Mouse (Mus musculus) bone marrow, adult 2 months (tissue): ENCODE measurements around the gene Atn1. TPM values are rescaled to one million over a fixed set of nuclear protein-coding genes. Genes with fewer than 3 reads are reported as not detected.
A peak's percentile ranks its signal among the peaks of the same experiment; 100 is the strongest.

Experiments
- H3K27ac ChIP-seq: fragments of 200-500 bp; 2 replicates; pipeline ENCODE4 v1.5.1; 2012; ENCODE audit warnings: low read depth, mild to moderate bottlenecking, control low read depth, inconsistent platforms, low read length; ENCODE audit not compliant: control insufficient read depth, poor library complexity, insufficient read depth
- H3K4me1 ChIP-seq: fragments of 200-500 bp; 2 replicates; pipeline ENCODE4 v1.6.1; 2011; ENCODE audit warnings: low read length; ENCODE audit not compliant: control insufficient read depth, insufficient read depth
- H3K4me3 ChIP-seq: fragments of 200-500 bp; replicated peaks from 2 replicates; pipeline ENCODE3; 2011; ENCODE audit warnings: mild to moderate bottlenecking, low read depth, low read length, control low read depth; ENCODE audit not compliant: control insufficient read depth
- CTCF ChIP-seq: fragments of 200-500 bp; IDR thresholded peaks from 2 replicates; pipeline ENCODE4 v1.5.1; 2011; ENCODE audit warnings: low read length, control low read depth; ENCODE audit not compliant: control insufficient read depth, insufficient read depth
- POLR2A ChIP-seq: fragments of 200-500 bp; IDR thresholded peaks from 2 replicates; pipeline ENCODE4 v1.6.1; 2011; ENCODE audit warnings: low read depth, mild to moderate bottlenecking, control low read depth, low read length, borderline replicate concordance; ENCODE audit not compliant: control insufficient read depth
- WGBS: fragments of 180-500 bp; shearing (Covaris S2); methylation state at CpG from one replicate; pipeline ENCODE4 v1.1.7; 2018; 5-methylcytosine and 5-hydroxymethylcytosine counted together
- polyA plus RNA-seq: library from polyadenylated mRNA; stranded (reverse); fragments of >200 nt; gene quantifications from 2 replicates; pipeline ENCODE4 v1.2.4, GENCODE M21; 2011; ENCODE audit warnings: low replicate concordance; ENCODE audit not compliant: missing spikeins, insufficient read depth, insufficient read length

Gene Atn1
- polyA plus RNA-seq, 1 experiment: 19.1 TPM

GRCm38 (mm10) chr6:124701338-124701737 lies 55.0 kb downstream of the Atn1 start:
- WGBS: 90% methylated on average over 8 of the region's 8 CpGs
- H3K4me1 ChIP-seq: no peaks in the 10 kb centered on the region
- H3K4me3 ChIP-seq: no peak overlapping the region
- TF ChIP-seq CTCF (peak; percentile 23; the same call in 1 of the 2 replicates), POLR2A (no peak)
- no peak overlapping the region for H3K27ac ChIP-seq

DNA sequence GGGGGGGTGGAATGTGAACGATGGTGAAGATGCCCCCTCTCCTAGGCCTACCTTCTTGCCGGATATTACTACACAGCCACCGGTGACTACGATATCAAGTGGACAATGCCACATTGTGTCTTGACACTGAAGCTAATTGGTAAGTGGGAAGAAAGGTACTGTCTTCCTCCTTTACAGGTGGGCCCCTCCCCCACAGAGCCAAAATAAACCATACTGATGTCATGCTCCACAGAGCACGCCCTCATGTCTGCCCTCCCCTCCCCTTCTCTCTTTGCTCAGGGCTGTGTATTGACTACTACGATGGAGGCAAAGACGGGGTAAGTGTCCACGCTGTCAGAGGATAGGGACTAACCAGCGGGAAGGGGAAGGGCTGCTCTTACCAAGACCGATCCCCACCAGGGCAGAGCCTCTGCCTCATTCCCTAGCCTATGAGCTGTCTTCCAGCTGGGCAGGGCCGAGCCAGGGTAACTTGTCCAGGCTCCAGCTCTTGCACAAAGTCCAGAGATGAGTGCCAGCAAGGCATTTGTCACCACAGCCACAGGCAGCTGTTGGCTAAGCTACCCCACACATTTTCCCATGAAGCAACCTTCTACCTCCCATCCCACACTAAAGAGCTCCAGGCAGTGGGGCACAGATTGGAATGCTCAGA lies 56.2 kb downstream of the Atn1 start:
- no peaks in the 10 kb centered on the region for H3K4me1 ChIP-seq
- H3K27ac ChIP-seq: no peak overlapping the region
- 92% methylated on average over 11 of the region's 11 CpGs for WGBS
- H3K4me3 ChIP-seq: no peak overlapping the region
- TF ChIP-seq CTCF (no peak), POLR2A (no peak)

DNA sequence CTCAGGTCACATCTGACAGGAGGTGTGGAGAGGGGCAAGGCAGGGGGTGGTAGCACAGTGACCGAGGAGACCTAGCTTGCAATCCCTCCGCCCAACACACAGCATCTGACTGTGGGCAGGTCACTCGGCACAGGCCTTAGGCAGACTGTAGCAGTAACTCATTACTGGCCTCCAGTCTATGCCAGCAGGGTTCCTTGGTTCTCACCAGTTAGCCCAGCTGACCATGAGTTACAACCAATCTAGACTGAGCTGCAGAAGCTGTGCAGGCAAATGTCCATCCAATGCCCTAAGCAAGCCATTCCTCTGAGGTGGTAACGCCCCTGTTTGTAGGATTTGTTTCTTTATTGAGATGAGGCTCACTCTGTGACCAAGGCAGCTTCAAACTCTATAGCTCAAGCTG lies 57.0 kb downstream of the Atn1 start:
- Histone ChIP-seq H3K27ac (no peak overlapping the region), H3K4me3 (no peak overlapping the region), H3K4me1 (no peaks in the 10 kb centered on the region)
- WGBS: 97% methylated on average over 4 of the region's 4 CpGs
- TF ChIP-seq POLR2A (no peak), CTCF (no peak)

GRCm38 (mm10) chr6:124698751-124699150 lies 57.6 kb downstream of the Atn1 start:
- TF ChIP-seq POLR2A (no peak), CTCF (no peak)
- Histone ChIP-seq H3K27ac (no peak overlapping the region), H3K4me1 (no peaks in the 10 kb centered on the region), H3K4me3 (no peak overlapping the region)
- WGBS: 91% methylated on average over 6 of the region's 6 CpGs

- no peak for TF ChIP-seq POLR2A
- TF ChIP-seq CTCF: no peak
- H3K4me1 ChIP-seq: no peaks in the 10 kb centered on the region
- H3K4me3 ChIP-seq: no peak overlapping the region
- H3K27ac ChIP-seq: no peak overlapping the region
- 88% methylated on average over 7 of the region's 7 CpGs for WGBS
These were observed 59.7 kb downstream of the Atn1 start for GRCm38 (mm10) chr6:124696441-124697150.

DNA sequence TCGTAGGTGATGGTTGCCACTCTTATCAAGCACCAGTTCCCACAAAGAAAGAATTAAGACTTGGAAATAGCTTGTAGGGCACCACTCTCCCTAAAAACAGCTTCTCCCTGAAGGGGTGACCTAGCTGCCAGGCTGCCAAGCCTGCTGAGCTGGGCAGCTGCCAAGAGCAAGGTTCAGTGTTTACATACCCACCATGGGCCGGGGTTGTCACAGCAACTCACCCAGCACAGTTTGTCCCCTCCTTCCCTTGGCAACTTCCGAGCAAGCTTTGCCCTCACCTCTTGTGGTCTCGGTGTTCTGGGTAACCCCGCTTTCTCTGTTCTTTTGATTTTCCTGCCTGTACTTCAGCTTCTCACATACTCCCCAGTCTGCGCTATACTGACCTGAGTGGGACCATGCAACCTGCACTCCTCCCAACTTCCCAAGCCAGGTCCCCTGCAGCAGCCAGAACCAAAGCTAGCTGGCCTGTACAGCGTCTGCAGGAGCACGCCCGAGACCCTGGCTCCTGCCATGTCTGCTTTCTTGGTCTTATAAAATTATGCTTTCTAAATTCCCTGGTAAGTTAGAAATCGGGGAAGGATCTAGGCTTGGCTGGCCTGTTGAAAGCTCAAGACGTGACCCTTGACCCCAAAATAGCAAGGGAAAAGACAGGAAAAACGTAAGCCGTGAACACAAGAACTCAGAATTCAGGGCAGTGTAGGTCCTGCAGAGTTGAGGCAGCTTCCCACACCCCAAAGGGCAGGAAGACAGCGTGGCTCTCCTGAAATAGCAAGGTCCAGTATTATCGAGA lies 62.0 kb downstream of the Atn1 start:
- H3K4me3 ChIP-seq: no peak overlapping the region
- no peaks in the 10 kb centered on the region for H3K4me1 ChIP-seq
- TF ChIP-seq POLR2A (no peak), CTCF (no peak)
- H3K27ac ChIP-seq: no peak overlapping the region
- 66% methylated on average over 15 of the region's 15 CpGs for WGBS

GRCm38 (mm10) chr6:124693243-124693981 lies 62.9 kb downstream of the Atn1 start:
- Histone ChIP-seq H3K4me1 (no peaks in the 10 kb centered on the region), H3K4me3 (no peak overlapping the region), H3K27ac (no peak overlapping the region)
- 58% methylated on average over 15 of the region's 15 CpGs for WGBS
- TF ChIP-seq POLR2A (no peak), CTCF (no peak)

Other genes with a start within 250 kb of the Atn1 start
- gene C1ra, start 244.1 kb downstream of the Atn1 start, polyA plus RNA-seq: 4.5 and 8.9 TPM in 2 replicates
- gene C1s1, start 214.2 kb downstream of the Atn1 start, polyA plus RNA-seq: 5.2 and 6.6 TPM in 2 replicates
- gene C1rb, start 186.2 kb downstream of the Atn1 start, polyA plus RNA-seq: not detected in 2 replicates
- gene C1s2, start 120.4 kb downstream of the Atn1 start, polyA plus RNA-seq: not detected in 2 replicates
- 67.0 and 77.5 TPM in 2 replicates for gene Lpcat3, start 93.5 kb downstream of the Atn1 start, polyA plus RNA-seq
- 101 and 149 TPM in 2 replicates for gene Emg1, start 44.3 kb downstream of the Atn1 start, polyA plus RNA-seq
- gene Phb2, start 44.2 kb downstream of the Atn1 start, polyA plus RNA-seq: 143 and 213 TPM in 2 replicates
- gene Ptpn6, start 17.8 kb downstream of the Atn1 start, polyA plus RNA-seq: 239 and 439 TPM in 2 replicates
- 138 and 208 TPM in 2 replicates for gene Grcc10, start 15.2 kb downstream of the Atn1 start, polyA plus RNA-seq
- not detected in 2 replicates for gene Gm45234, start 503 bp downstream of the Atn1 start, polyA plus RNA-seq
- gene Eno2, start 13.1 kb upstream of the Atn1 start, polyA plus RNA-seq: 0.68 and 1.4 TPM in 2 replicates
- not detected in 2 replicates for gene Lrrc23, start 23.2 kb upstream of the Atn1 start, polyA plus RNA-seq
- gene Spsb2, start 52.1 kb upstream of the Atn1 start, polyA plus RNA-seq: 4.9 and 7.3 TPM in 2 replicates
- 97.5 and 152 TPM in 2 replicates for gene Tpi1, start 57.8 kb upstream of the Atn1 start, polyA plus RNA-seq
- gene Usp5, start 73.0 kb upstream of the Atn1 start, polyA plus RNA-seq: 44.1 and 53.9 TPM in 2 replicates
- 131 and 148 TPM in 2 replicates for gene Cdca3, start 73.0 kb upstream of the Atn1 start, polyA plus RNA-seq
- 3.3 TPM in 1 of 2 replicates, not detected in the other for gene Gnb3, start 83.8 kb upstream of the Atn1 start, polyA plus RNA-seq
- 0.59 and 2.7 TPM in 2 replicates for gene P3h3, start 101.2 kb upstream of the Atn1 start, polyA plus RNA-seq
- 0.56 and 2.4 TPM in 2 replicates for gene Gpr162, start 107.5 kb upstream of the Atn1 start, polyA plus RNA-seq
- 3.5 and 3.6 TPM in 2 replicates for gene Cd4, start 131.7 kb upstream of the Atn1 start, polyA plus RNA-seq
- gene Lag3, start 155.2 kb upstream of the Atn1 start, polyA plus RNA-seq: 2.9 and 7.6 TPM in 2 replicates
- gene Ptms, start 163.6 kb upstream of the Atn1 start, polyA plus RNA-seq: 157 and 192 TPM in 2 replicates
- 45.8 and 74.0 TPM in 2 replicates for gene Mlf2, start 174.9 kb upstream of the Atn1 start, polyA plus RNA-seq
- gene Cops7a, start 209.0 kb upstream of the Atn1 start, polyA plus RNA-seq: 18.1 and 33.0 TPM in 2 replicates
- gene Pianp, start 240.2 kb upstream of the Atn1 start, polyA plus RNA-seq: 3.4 TPM in 1 of 2 replicates, not detected in the other